Mouse (Mus musculus) CH12.LX (cell line): ENCODE data around the gene Ano8.

Experiments used
- CHD1 ChIP-seq: IDR thresholded peaks from 2 replicates; pipeline ENCODE4 v1.6.1; 2012; ENCODE audit warnings: low read depth, low read length, improper control_type of control experiment, inconsistent platforms
- CTCF ChIP-seq, 2 experiments: IDR thresholded peaks in 1 of 2; conservative IDR thresholded peaks in 1 of 2; 2 replicates each; pipeline ENCODE4 v1.5.1; 2011 to 2012; ENCODE audit warnings: low read depth in 2 of 2, low read length in 2 of 2, improper control_type of control experiment in 1 of 2, inconsistent platforms in 1 of 2, mild to moderate bottlenecking in 1 of 2, moderate library complexity in 1 of 2
- ELF1 ChIP-seq: IDR thresholded peaks from 2 replicates; pipeline ENCODE4 v1.6.1; 2014; ENCODE audit warnings: low read depth, mild to moderate bottlenecking, inconsistent platforms, low read length, improper control_type of control experiment
- JUND ChIP-seq: conservative IDR thresholded peaks from 2 replicates; pipeline ENCODE4 v1.6.1; 2011; ENCODE audit warnings: low read depth, low read length, improper control_type of control experiment
- KAT2A ChIP-seq: IDR thresholded peaks from 2 replicates; pipeline ENCODE4 v1.6.1; 2012; ENCODE audit warnings: low read length, improper control_type of control experiment, inconsistent platforms; ENCODE audit not compliant: insufficient replicate concordance
- MXI1 ChIP-seq: IDR thresholded peaks from 2 replicates; pipeline ENCODE4 v1.6.1; 2011; ENCODE audit warnings: mild to moderate bottlenecking, low read depth, low read length, improper control_type of control experiment
- POLR2A ChIP-seq: IDR thresholded peaks from 2 replicates; pipeline ENCODE4 v1.6.1; 2011; ENCODE audit warnings: low read depth, mild to moderate bottlenecking, improper control_type of control experiment, low read length
- USF1 ChIP-seq: IDR thresholded peaks from 2 replicates; pipeline ENCODE4 v1.6.1; 2014; ENCODE audit warnings: low read depth, mild to moderate bottlenecking, inconsistent platforms, low read length, improper control_type of control experiment
- ZC3H11A ChIP-seq: IDR thresholded peaks from 2 replicates; pipeline ENCODE4 v1.6.1; 2012; ENCODE audit warnings: low read depth, mild to moderate bottlenecking, inconsistent platforms, low read length, improper control_type of control experiment

GRCm38 (mm10) chr8:71498816-71499690 is 13.3 kb upstream of the Ano8 start:
- no peak for TF ChIP-seq POLR2A
- TF ChIP-seq JUND, result no peak
- TF ChIP-seq CTCF (conservative IDR thresholded peaks at IDR 0.05 in 1 of 2, IDR thresholded peaks at IDR 0.05 in 1 of 2; ENCODE audit: low read depth in 2 of 2, low read length in 2 of 2), result no peak
- no peak for TF ChIP-seq MXI1
- no peak for TF ChIP-seq ELF1
- no peak for TF ChIP-seq KAT2A
- no peak for TF ChIP-seq USF1
- no peak for TF ChIP-seq CHD1
- no peak for TF ChIP-seq ZC3H11A
